Mouse (Mus musculus) heart, postnatal 0 days (tissue): Measurements from ENCODE around the gene Celf2. TPM values are rescaled to one million over a fixed set of nuclear protein-coding genes. Genes with fewer than 3 reads are reported as not detected.
"Not testable (repeated sequence)": the region's sequence is repeated elsewhere in the genome, so short reads cannot be mapped to it uniquely, and the experiment has no call there.

Source experiments
- ATAC-seq: fragments of 200-750 bp; cut with Nextera tagmentation; 2 replicates; pipeline ENCODE4 v1.8.0; 2017; ENCODE audit warnings: low read depth, moderate number of reproducible peaks, moderate library complexity; ENCODE audit not compliant: insufficient read depth
- DNase-seq: peaks from one replicate; pipeline ENCODE4 v3.0.0-alpha.2; 2016; ENCODE audit warnings: low spot score
- H3K27ac ChIP-seq: fragments of 300-500 bp; sonication (generic); 2 replicates; pipeline ENCODE4 v1.5.1; 2014; ENCODE audit warnings: low read depth, mild to moderate bottlenecking
- H3K27me3 ChIP-seq: fragments of 300-500 bp; sonication (generic); 2 replicates; pipeline ENCODE4 v1.6.1; 2014; ENCODE audit warnings: low read length, mixed read lengths; ENCODE audit not compliant: control insufficient read depth, insufficient read depth
- H3K36me3 ChIP-seq: fragments of 300-500 bp; sonication (generic); replicated peaks from 2 replicates; pipeline ENCODE4 v1.6.1; 2014; ENCODE audit warnings: low read length, mixed read lengths; ENCODE audit not compliant: control insufficient read depth, insufficient read depth
- H3K4me1 ChIP-seq: fragments of 300-500 bp; sonication (generic); 2 replicates; pipeline ENCODE4 v1.6.1; 2014; ENCODE audit warnings: antibody characterized with exemption; ENCODE audit not compliant: control insufficient read depth, insufficient read depth
- H3K4me2 ChIP-seq: fragments of 300-500 bp; sonication (generic); 2 replicates; pipeline ENCODE4 v1.6.1; 2014; ENCODE audit warnings: low read depth, mild to moderate bottlenecking, low read length, moderate library complexity
- H3K4me3 ChIP-seq: fragments of 300-500 bp; sonication (generic); 2 replicates; pipeline ENCODE4 v1.5.1; 2014; ENCODE audit warnings: low read depth, low read length
- H3K9ac ChIP-seq: fragments of 300-500 bp; sonication (generic); replicated peaks from 2 replicates; pipeline ENCODE4 v1.6.1; 2014; ENCODE audit warnings: low read depth, low read length, mixed read lengths
- H3K9me3 ChIP-seq: fragments of 300-500 bp; sonication (generic); replicated peaks from 2 replicates; pipeline ENCODE4 v1.6.1; 2016; ENCODE audit warnings: low read length; ENCODE audit not compliant: control insufficient read depth
- CTCF ChIP-seq: IDR thresholded peaks from 2 replicates; pipeline ENCODE4 v1.5.1; 2016; ENCODE audit warnings: antibody characterized with exemption, control low read depth, low read depth
- EP300 ChIP-seq: IDR thresholded peaks from 2 replicates; pipeline ENCODE4 v1.6.1; 2016; ENCODE audit warnings: antibody characterized with exemption, low read depth
- WGBS: fragments of 180-500 bp; shearing (Covaris S2); extraction: QIAGEN DNeasy Blood & Tissue Kit; methylation state at CpG from one replicate; pipeline ENCODE4 v1.1.7; 2014; 5-methylcytosine and 5-hydroxymethylcytosine counted together
- polyA plus RNA-seq: library from polyadenylated mRNA; unstranded; fragments of >200 nt; fragmentation: Nextera tagmentation; extraction: Ambion mirVana; gene quantifications from 2 replicates; pipeline ENCODE4 v1.2.1, GENCODE M21; 2015
- total RNA-seq: library from RNA; depleted of rRNA; stranded (reverse); fragments of >200 nt; gene quantifications from 2 replicates; pipeline ENCODE4 v1.2.3, GENCODE M21; 2014; ENCODE audit warnings: low replicate concordance

Gene Celf2
- total and polyA plus RNA-seq, 2 experiments from 2014 or later = 47.6 to 64.9 TPM

DNA sequence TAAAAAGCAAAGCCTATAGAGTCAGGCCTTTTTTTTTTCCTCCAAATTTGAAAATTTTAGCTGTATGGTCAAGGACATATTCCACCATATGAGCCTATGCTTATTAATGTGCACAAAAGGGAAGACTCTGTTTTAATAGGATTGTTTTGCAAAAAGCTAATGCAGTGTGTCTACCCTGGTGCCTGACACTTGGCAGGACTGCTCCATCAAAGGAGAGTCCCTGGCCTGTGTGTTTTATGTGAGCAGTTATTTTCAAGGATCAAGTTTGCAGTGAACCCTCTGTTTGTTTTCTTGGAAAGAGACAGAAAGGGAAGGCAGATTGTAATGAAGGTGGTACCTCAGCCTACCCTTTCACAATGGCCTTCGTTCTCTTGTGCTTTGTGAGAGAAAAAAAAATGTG is 200.0 kb downstream of the Celf2 start:
- Histone ChIP-seq H3K27me3 (no peaks in the 10 kb centered on the region), H3K9ac (no peak overlapping the region), H3K9me3 (no peaks in the 10 kb centered on the region), H3K4me1 (no peaks in the 10 kb centered on the region), H3K4me3 (no peak overlapping the region), H3K27ac (no peak overlapping the region), H3K4me2 (no peak overlapping the region), H3K36me3 (no peaks in the 10 kb centered on the region)
- DNase-seq (no peak), ATAC-seq (no peak)
- TF ChIP-seq EP300 = no peak
- TF ChIP-seq CTCF = no peak
- 100% methylated on average over 1 of the region's 1 CpGs for WGBS

DNA sequence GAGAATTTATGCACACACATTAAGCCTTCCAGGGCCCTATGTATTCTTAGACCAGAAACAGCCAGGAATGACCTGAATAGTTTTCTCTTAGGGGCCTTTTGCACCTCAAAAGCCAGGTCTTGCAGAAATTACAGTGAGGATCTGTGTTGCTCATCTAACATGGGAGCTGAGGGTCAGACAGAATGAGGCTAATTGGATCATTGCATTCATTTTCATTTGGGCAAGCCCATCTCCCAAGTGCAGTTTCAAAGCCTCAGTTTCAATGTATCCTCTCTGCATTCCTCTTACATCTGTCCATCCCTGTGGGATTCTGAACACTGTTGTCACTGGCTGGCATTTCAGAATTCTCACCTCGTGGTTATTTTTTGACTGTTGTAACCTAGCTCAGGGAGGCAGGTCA is 200.6 kb downstream of the Celf2 start:
- no peak for DNase-seq
- Histone ChIP-seq H3K27me3 (no peaks in the 10 kb centered on the region), H3K36me3 (no peaks in the 10 kb centered on the region), H3K27ac (no peak overlapping the region), H3K4me3 (no peak overlapping the region), H3K9me3 (no peaks in the 10 kb centered on the region), H3K4me1 (no peaks in the 10 kb centered on the region), H3K9ac (no peak overlapping the region), H3K4me2 (no peak overlapping the region)
- no peak for TF ChIP-seq CTCF
- TF ChIP-seq EP300 = no peak
- WGBS = 45% methylated on average over 1 of the region's 1 CpGs
- no peak for ATAC-seq

DNA sequence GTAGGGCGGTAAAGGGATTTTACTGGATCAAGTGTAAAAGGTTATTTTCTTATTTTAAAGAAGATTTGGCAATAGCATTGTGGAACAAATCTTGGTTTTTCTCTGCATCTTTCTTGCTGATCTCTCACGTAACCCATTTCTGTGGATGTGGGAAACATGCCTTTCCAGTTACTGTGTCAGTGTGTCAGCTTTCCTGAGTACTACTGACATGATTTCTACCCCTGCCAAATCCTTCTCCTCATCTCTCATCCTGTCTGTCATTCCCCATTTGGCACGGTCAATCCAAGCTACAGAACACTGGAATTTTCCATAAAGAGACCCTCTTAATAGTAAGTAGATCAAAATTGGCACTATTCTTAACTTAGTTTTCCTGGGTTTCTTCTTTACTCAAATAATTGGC is 221.9 kb downstream of the Celf2 start:
- no peaks in the 10 kb centered on the region for H3K36me3 ChIP-seq
- ATAC-seq = no peak
- DNase-seq = no peak
- no peaks in the 10 kb centered on the region for H3K9me3 ChIP-seq
- H3K9ac ChIP-seq = no peak overlapping the region
- H3K27me3 ChIP-seq = no peaks in the 10 kb centered on the region
- 77% methylated on average over 3 of the region's 3 CpGs for WGBS
- no peak overlapping the region for H3K27ac ChIP-seq
- H3K4me1 ChIP-seq = peaks cover 14% of the 10 kb centered on the region; the same call in 1 of the 2 replicates
- TF ChIP-seq EP300 (no peak), CTCF (no peak)
- H3K4me3 ChIP-seq = no peak overlapping the region
- H3K4me2 ChIP-seq = no peak overlapping the region

DNA sequence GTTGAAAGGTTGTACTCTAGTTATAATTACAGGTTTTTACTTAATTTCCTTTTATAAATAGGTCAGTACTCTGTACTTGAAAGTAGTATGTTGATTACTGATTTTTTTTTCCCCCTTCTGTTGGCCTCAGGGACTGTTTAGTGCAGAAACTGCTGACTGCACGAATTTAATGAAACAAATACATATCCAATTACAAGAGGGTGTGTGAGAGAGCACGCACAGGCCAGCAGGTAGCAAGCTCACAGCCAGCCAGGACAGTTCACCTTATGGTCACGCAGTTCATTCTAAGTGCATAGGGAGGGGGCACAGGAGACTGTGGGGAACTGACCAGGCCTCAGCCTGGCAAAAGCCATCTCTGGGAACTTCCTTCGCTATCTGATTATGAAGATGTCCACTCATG is 236.1 kb downstream of the Celf2 start:
- ATAC-seq (no peak), DNase-seq (no peak)
- Histone ChIP-seq H3K36me3 (no peaks in the 10 kb centered on the region), H3K27me3 (no peaks in the 10 kb centered on the region), H3K4me2 (no peak overlapping the region), H3K4me3 (no peak overlapping the region), H3K4me1 (no peaks in the 10 kb centered on the region), H3K9ac (no peak overlapping the region), H3K9me3 (no peaks in the 10 kb centered on the region), H3K27ac (no peak overlapping the region)
- TF ChIP-seq EP300 = no peak
- TF ChIP-seq CTCF = no peak
- 81% methylated on average over 4 of the region's 4 CpGs for WGBS

DNA sequence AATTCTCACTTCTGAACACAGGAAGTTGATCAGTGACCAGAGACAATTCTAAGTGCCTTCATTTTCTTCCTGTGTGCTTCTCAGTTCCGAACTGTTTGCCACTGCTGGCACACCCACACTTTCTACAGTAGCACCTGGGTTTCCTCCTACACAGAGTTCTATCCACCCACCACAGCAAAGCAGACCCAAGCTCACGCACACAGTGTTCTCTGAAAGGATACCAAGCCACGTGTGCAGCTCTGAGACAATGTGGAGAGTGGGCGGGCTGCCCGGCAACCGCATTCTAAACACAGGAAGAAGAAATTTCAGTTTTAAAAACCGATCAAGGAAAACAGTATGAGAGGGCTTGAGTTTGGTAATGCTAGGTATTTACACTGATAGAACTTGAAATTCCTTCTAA is 239.3 kb downstream of the Celf2 start:
- 63% methylated on average over 7 of the region's 7 CpGs for WGBS
- DNase-seq (no peak), ATAC-seq (no peak)
- no peak overlapping the region for H3K4me3 ChIP-seq
- H3K27me3 ChIP-seq = no peaks in the 10 kb centered on the region
- H3K9ac ChIP-seq = no peak overlapping the region
- H3K27ac ChIP-seq = no peak overlapping the region
- H3K9me3 ChIP-seq = no peaks in the 10 kb centered on the region
- H3K4me1 ChIP-seq = no peaks in the 10 kb centered on the region
- H3K36me3 ChIP-seq = no peaks in the 10 kb centered on the region
- H3K4me2 ChIP-seq = no peak overlapping the region
- TF ChIP-seq EP300 = no peak
- no peak for TF ChIP-seq CTCF

DNA sequence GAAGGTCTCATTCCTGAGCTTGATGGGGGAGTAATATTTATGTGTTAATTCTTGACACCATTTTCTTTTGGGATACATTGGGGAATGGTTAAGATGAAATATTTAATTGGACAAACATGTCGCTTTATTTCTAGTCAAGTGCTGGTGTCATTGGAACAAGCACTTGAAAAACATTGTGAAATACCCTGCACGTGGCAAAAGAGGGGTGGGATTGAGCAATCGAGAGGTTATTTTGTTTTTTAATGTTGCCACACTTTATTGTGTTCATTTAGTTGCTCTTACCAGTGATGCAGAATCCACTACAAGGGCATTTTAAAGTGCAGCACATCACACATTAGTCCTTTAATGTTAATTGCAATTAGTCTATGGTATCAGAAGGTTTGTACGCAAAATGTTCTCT is 242.2 kb downstream of the Celf2 start:
- Histone ChIP-seq H3K4me2 (no peak overlapping the region), H3K27ac (no peak overlapping the region), H3K27me3 (no peaks in the 10 kb centered on the region), H3K9me3 (no peaks in the 10 kb centered on the region), H3K4me3 (no peak overlapping the region), H3K9ac (no peak overlapping the region), H3K4me1 (no peaks in the 10 kb centered on the region), H3K36me3 (no peaks in the 10 kb centered on the region)
- DNase-seq (no peak), ATAC-seq (no peak)
- TF ChIP-seq EP300 (no peak), CTCF (no peak)
- 88% methylated on average over 4 of the region's 4 CpGs for WGBS

DNA sequence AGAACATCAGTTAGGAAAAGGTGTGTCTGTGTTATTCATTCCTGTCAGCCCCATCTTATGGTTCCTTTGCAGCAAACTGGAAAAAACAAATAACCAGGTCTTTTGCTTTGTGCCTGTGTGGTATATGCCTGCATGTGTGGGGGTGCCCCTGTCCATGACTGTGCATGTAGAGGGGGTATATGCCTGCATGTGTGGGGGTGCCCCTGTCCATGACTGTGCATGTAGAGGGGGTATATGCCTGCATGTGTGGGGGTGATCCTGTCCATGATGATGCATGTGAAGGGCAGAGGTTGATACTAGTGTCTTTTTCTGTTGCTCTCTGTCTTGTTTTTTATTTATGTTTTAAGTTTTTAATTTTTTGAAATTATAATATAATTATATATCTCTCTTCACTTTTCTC is 246.7 kb downstream of the Celf2 start:
- ATAC-seq, H3K4me1 ChIP-seq, H3K9me3 ChIP-seq, H3K4me2 ChIP-seq, H3K4me3 ChIP-seq, H3K36me3 ChIP-seq, H3K9ac ChIP-seq, H3K27ac ChIP-seq, DNase-seq, H3K27me3 ChIP-seq: not testable (repeated sequence)
